Mouse (Mus musculus) embryonic stem cell, embryonic (primary cell): ENCODE results near the gene Apoo.
"Not testable (repeated sequence)": the region's sequence is repeated elsewhere in the genome, so short reads cannot be mapped to it uniquely, and the experiment has no call there.

Experiments
- CTCF ChIA-PET, 4 experiments: fragments of 300-600 bp in 2 of 4; fragments of 350-600 bp in 2 of 4; sonication (Branson Sonifier 250); formaldehyde crosslinking; loops; one replicate each; lab custom pipeline; 2022; ENCODE audit warnings: inconsistent platforms in 2 of 4; lab: Charles Lee
- POLR2A ChIA-PET, 4 experiments: fragments of 300-600 bp in 2 of 4; fragments of 350-600 bp in 2 of 4; sonication (Branson Sonifier 250); formaldehyde crosslinking; loops; one replicate each; lab custom pipeline; 2022; ENCODE audit warnings: antibody characterized with exemption in 4 of 4, inconsistent platforms in 1 of 4; lab: Charles Lee

Gene Apoo

GRCm38 (mm10) chrX:94366670-94367241, at the start of gene Apoo, which contains the start of gene Fam90a1b:
Gene Apoo (plus strand): TSS chrX:94367117.
Gene Fam90a1b (minus strand): TSS chrX:94366777.
- POLR2A ChIA-PET: interaction anchor here in 3 of 4 experiments (0.6 to 2.2 kb wide), 11 partner anchors 11 to 535 kb away, joined by 3 to 23 read pairs (median 3); partner anchors contain the start of genes Maged1 (in 2 of the 3), Eif2s3x (in 1 of the 3) and Pdk3 (in 1 of the 3)
- CTCF ChIA-PET: interaction anchor here in 3 of 4 experiments (0.6 to 1.3 kb wide), 8 partner anchors 19 to 379 kb away, joined by 3 to 7 read pairs (median 4); partner anchors contain the start of gene Maged1 (in 1 of the 3)

- ChIA-PET CTCF (no interaction called here), POLR2A (no interaction called here)
Observed at GRCm38 (mm10) chrX:94321036-94321902, 45.6 kb upstream of the Apoo start.

GRCm38 (mm10) chrX:94343638-94344037, 23.3 kb upstream of the Apoo start:
- POLR2A ChIA-PET, CTCF ChIA-PET: not testable (repeated sequence)

- CTCF ChIA-PET: interaction anchor here in 2 of 4 experiments (0.6 to 1.1 kb wide), 4 partner anchors 21 to 168 kb away, joined by 3 to 7 read pairs (median 4); no protein-coding TSS in a partner anchor
- POLR2A ChIA-PET: interaction anchor here in 2 of 4 experiments (0.6 to 0.7 kb wide), 3 partner anchors 74 to 1027 kb away, joined by 3 read pairs; no protein-coding TSS in a partner anchor
Observed at GRCm38 (mm10) chrX:94365381-94365925, 1.5 kb upstream of the Apoo start.

GRCm38 (mm10) chrX:94366029-94366428, 888 bp upstream of the Apoo start:
- ChIA-PET CTCF (interaction anchor here in 2 of 4 experiments (0.6 to 1.1 kb wide), 4 partner anchors 20 to 168 kb away, joined by 3 to 7 read pairs (median 4); no protein-coding TSS in a partner anchor), POLR2A (interaction anchor here in 2 of 4 experiments (0.7 kb wide), 2 partner anchors 75 to 87 kb away, joined by 3 read pairs; no protein-coding TSS in a partner anchor)

- CTCF ChIA-PET: interaction anchor here in 3 of 4 experiments (0.6 to 1.3 kb wide), 8 partner anchors 19 to 379 kb away, joined by 3 to 7 read pairs (median 4); partner anchors contain the start of gene Maged1 (in 1 of the 3)
- POLR2A ChIA-PET: interaction anchor here in 3 of 4 experiments (0.6 to 2.2 kb wide), 9 partner anchors 11 to 535 kb away, joined by 3 to 23 read pairs (median 4); partner anchors contain the start of genes Maged1 (in 2 of the 3), Eif2s3x (in 1 of the 3) and Pdk3 (in 1 of the 3)
Observed at GRCm38 (mm10) chrX:94367248-94367647, 331 bp downstream of the Apoo start.

- CTCF ChIA-PET: no interaction called here
- POLR2A ChIA-PET: interaction anchor here in 3 of 4 experiments (0.7 to 1.3 kb wide), 4 partner anchors 9 to 163 kb away, joined by 3 read pairs; partner anchors contain the start of genes Apoo (in 2 of the 3), Fam90a1b (in 1 of the 3) and Maged1 (in 1 of the 3)
Observed at GRCm38 (mm10) chrX:94378734-94379133, 11.8 kb downstream of the Apoo start.

GRCm38 (mm10) chrX:94408975-94409374, 42.1 kb downstream of the Apoo start:
- ChIA-PET POLR2A (no interaction called here), CTCF (no interaction called here)

GRCm38 (mm10) chrX:94420210-94420609, 53.3 kb downstream of the Apoo start:
- ChIA-PET POLR2A (interaction anchor here in 2 of 4 experiments (0.7 to 1.0 kb wide), 2 partner anchors 122 to 754 kb away, joined by 3 to 5 read pairs; partner anchors contain the start of gene Maged1 (in 1 of the 2)), CTCF (interaction anchor here in 3 of 4 experiments (0.6 to 1.0 kb wide), 3 partner anchors 51 to 119 kb away, joined by 3 read pairs; partner anchors contain the start of genes Apoo (in 1 of the 3) and Fam90a1b (in 1 of the 3))

GRCm38 (mm10) chrX:94431548-94432375, 64.8 kb downstream of the Apoo start:
- POLR2A ChIA-PET: interaction anchor here in 1 of 4 experiments (0.5 kb wide), 1 partner anchor 1521 kb away, joined by 3 read pairs; no protein-coding TSS in a partner anchor
- CTCF ChIA-PET: interaction anchor here in 1 of 4 experiments (0.5 kb wide), 1 partner anchor 113 kb away, joined by 7 read pairs; no protein-coding TSS in a partner anchor

- POLR2A ChIA-PET: not testable (repeated sequence)
Observed at GRCm38 (mm10) chrX:94445427-94445826, 78.5 kb downstream of the Apoo start.

GRCm38 (mm10) chrX:94446021-94446420, 79.1 kb downstream of the Apoo start:
- CTCF ChIA-PET, POLR2A ChIA-PET: not testable (repeated sequence)

More at GRCm38 (mm10) chrX:94445427-94445826, 78.5 kb downstream of the Apoo start:
- CTCF ChIA-PET: not testable (repeated sequence)

- CTCF ChIA-PET, POLR2A ChIA-PET: not testable (repeated sequence)
Observed at GRCm38 (mm10) chrX:94450047-94450881, 83.3 kb downstream of the Apoo start.

- ChIA-PET POLR2A (no interaction called here), CTCF (interaction anchor here in 1 of 4 experiments (0.6 kb wide), 1 partner anchor 246 kb away, joined by 6 read pairs; no protein-coding TSS in a partner anchor)
Observed at GRCm38 (mm10) chrX:94459346-94459745, 92.4 kb downstream of the Apoo start.

- POLR2A ChIA-PET: not testable (repeated sequence)
- CTCF ChIA-PET: interaction anchor here in 1 of 4 experiments (0.7 kb wide), 1 partner anchor 92 kb away, joined by 4 read pairs; no protein-coding TSS in a partner anchor
Observed at GRCm38 (mm10) chrX:94461513-94461912, 94.6 kb downstream of the Apoo start.
